Mouse (Mus musculus) brain, adult 2 months (tissue): ENCODE measurements at regions not wholly inside any gene's neighbourhood (a gene's known extent, or its start where the extent isn't known, plus 50 kb on each side); places are given as distances from the start of the nearest gene placed in this dataset.

Source experiments
- DNase-seq: peaks from one replicate; pipeline ENCODE4 v3.0.0; 2011; ENCODE audit warnings: low read depth, low spot score

- DNase-seq, result peak; percentile 76
These were observed 53.5 kb upstream of the Akr1e1 start for GRCm38 (mm10) chr13:4662336-4663101.
